Mouse (Mus musculus) embryonic stem cell, embryonic (primary cell): ENCODE data around the gene Myo1e.

ENCODE experiments used
- CTCF ChIA-PET, 4 experiments: fragments of 300-600 bp in 2 of 4; fragments of 350-600 bp in 2 of 4; sonication (Branson Sonifier 250); formaldehyde crosslinking; loops; one replicate each; lab custom pipeline; 2022; ENCODE audit warnings: inconsistent platforms in 2 of 4; lab: Charles Lee
- POLR2A ChIA-PET, 4 experiments: fragments of 300-600 bp in 2 of 4; fragments of 350-600 bp in 2 of 4; sonication (Branson Sonifier 250); formaldehyde crosslinking; loops; one replicate each; lab custom pipeline; 2022; ENCODE audit warnings: antibody characterized with exemption in 4 of 4, inconsistent platforms in 1 of 4; lab: Charles Lee

Myo1e gene

GRCm38 (mm10) chr9:70260324-70260841 is 53.2 kb downstream of the Myo1e start:
- POLR2A ChIA-PET = interaction anchor here in 3 of 4 experiments (0.5 to 8.0 kb wide), 9 partner anchors 9 to 1214 kb away, joined by 3 to 48 read pairs (median 4); partner anchors contain the start of gene Myo1e (in 1 of the 3)
- CTCF ChIA-PET = no interaction called here

GRCm38 (mm10) chr9:70261646-70262045 is 54.5 kb downstream of the Myo1e start:
- ChIA-PET POLR2A (interaction anchor here (0.5 to 8.0 kb wide), 8 partner anchors 11 to 155 kb away, joined by 3 to 48 read pairs (median 4); no protein-coding TSS in a partner anchor), CTCF (no interaction called here)

GRCm38 (mm10) chr9:70263134-70263533 is 56.0 kb downstream of the Myo1e start:
- CTCF ChIA-PET = no interaction called here
- POLR2A ChIA-PET = interaction anchor here in 2 of 4 experiments (0.6 to 1.9 kb wide), 5 partner anchors 10 to 230 kb away, joined by 3 to 5 read pairs (median 4); no protein-coding TSS in a partner anchor

GRCm38 (mm10) chr9:70263735-70264134 is 56.6 kb downstream of the Myo1e start:
- POLR2A ChIA-PET = interaction anchor here in 2 of 4 experiments (0.7 to 1.3 kb wide), 4 partner anchors 9 to 39 kb away, joined by 3 read pairs; no protein-coding TSS in a partner anchor
- CTCF ChIA-PET = no interaction called here

- CTCF ChIA-PET = no interaction called here
- POLR2A ChIA-PET = no interaction called here
These were observed 58.4 kb downstream of the Myo1e start for GRCm38 (mm10) chr9:70265513-70265912.

GRCm38 (mm10) chr9:70266186-70266585 is 59.0 kb downstream of the Myo1e start:
- CTCF ChIA-PET = no interaction called here

GRCm38 (mm10) chr9:70267108-70267507 is 60.0 kb downstream of the Myo1e start:
- POLR2A ChIA-PET = interaction anchor here in 2 of 4 experiments (0.6 to 5.7 kb wide), 6 partner anchors 9 to 892 kb away, joined by 3 to 30 read pairs (median 4); no protein-coding TSS in a partner anchor

More at GRCm38 (mm10) chr9:70266186-70266585, 59.0 kb downstream of the Myo1e start:
- POLR2A ChIA-PET = interaction anchor here in 1 of 4 experiments (1.7 kb wide), 1 partner anchor 11 kb away, joined by 5 read pairs; no protein-coding TSS in a partner anchor

GRCm38 (mm10) chr9:70269349-70269748 is 62.2 kb downstream of the Myo1e start:
- ChIA-PET CTCF (no interaction called here), POLR2A (interaction anchor here in 3 of 4 experiments (0.8 to 5.9 kb wide), 7 partner anchors 11 to 49 kb away, joined by 3 to 48 read pairs (median 4); no protein-coding TSS in a partner anchor)

More at GRCm38 (mm10) chr9:70267108-70267507, 60.0 kb downstream of the Myo1e start:
- CTCF ChIA-PET = no interaction called here

GRCm38 (mm10) chr9:70270468-70270867 is 63.3 kb downstream of the Myo1e start:
- ChIA-PET POLR2A (interaction anchor here in 3 of 4 experiments (0.7 to 5.9 kb wide), 12 partner anchors 9 to 166 kb away, joined by 3 to 48 read pairs (median 3); partner anchors contain the start of gene Myo1e (in 1 of the 3)), CTCF (no interaction called here)

- ChIA-PET POLR2A (interaction anchor here in 3 of 4 experiments (0.7 to 5.9 kb wide), 4 partner anchors 10 to 47 kb away, joined by 3 to 48 read pairs (median 16); no protein-coding TSS in a partner anchor), CTCF (no interaction called here)
These were observed 64.0 kb downstream of the Myo1e start for GRCm38 (mm10) chr9:70271137-70271536.

- POLR2A ChIA-PET = interaction anchor here in 3 of 4 experiments (0.6 to 5.9 kb wide), 4 partner anchors 8 to 14 kb away, joined by 3 to 48 read pairs (median 16); no protein-coding TSS in a partner anchor
- CTCF ChIA-PET = no interaction called here
These were observed 64.5 kb downstream of the Myo1e start for GRCm38 (mm10) chr9:70271631-70272030.

- ChIA-PET POLR2A (interaction anchor here in 3 of 4 experiments (0.6 to 5.9 kb wide), 8 partner anchors 15 to 268 kb away, joined by 3 to 48 read pairs (median 4); partner anchors contain the start of gene Sltm (in 1 of the 3)), CTCF (interaction anchor here in 1 of 4 experiments (0.6 kb wide), 1 partner anchor 37 kb away, joined by 4 read pairs; no protein-coding TSS in a partner anchor)
These were observed 66.9 kb downstream of the Myo1e start for GRCm38 (mm10) chr9:70274071-70274470.

- CTCF ChIA-PET = no interaction called here
- POLR2A ChIA-PET = interaction anchor here in 3 of 4 experiments (0.6 to 5.9 kb wide), 9 partner anchors 12 to 268 kb away, joined by 3 to 48 read pairs (median 4); partner anchors contain the start of gene Sltm (in 1 of the 3)
These were observed 67.3 kb downstream of the Myo1e start for GRCm38 (mm10) chr9:70274476-70274875.

- ChIA-PET POLR2A (interaction anchor here in 3 of 4 experiments (0.6 to 5.9 kb wide), 10 partner anchors 12 to 71 kb away, joined by 3 to 48 read pairs (median 4); no protein-coding TSS in a partner anchor), CTCF (no interaction called here)
These were observed 67.9 kb downstream of the Myo1e start for GRCm38 (mm10) chr9:70274887-70275555.

- POLR2A ChIA-PET = interaction anchor here in 3 of 4 experiments (0.6 to 2.4 kb wide), 20 partner anchors 10 to 540 kb away, joined by 3 to 8 read pairs (median 3); partner anchors contain the start of gene Myo1e (in 2 of the 3)
- CTCF ChIA-PET = interaction anchor here in 2 of 4 experiments (0.6 kb wide), 2 partner anchors 848 to 1003 kb away, joined by 3 read pairs; no protein-coding TSS in a partner anchor
These were observed 69.9 kb downstream of the Myo1e start for GRCm38 (mm10) chr9:70277076-70277475.

- ChIA-PET CTCF (interaction anchor here in 3 of 4 experiments (0.6 kb wide), 3 partner anchors 12 to 1003 kb away, joined by 3 to 4 read pairs (median 3); no protein-coding TSS in a partner anchor), POLR2A (interaction anchor here (0.6 to 2.4 kb wide), 21 partner anchors 11 to 539 kb away, joined by 3 to 8 read pairs (median 3); partner anchors contain the start of gene Myo1e (in 2 of the 4))
These were observed 70.4 kb downstream of the Myo1e start for GRCm38 (mm10) chr9:70277529-70277982.

GRCm38 (mm10) chr9:70281407-70281806 is 74.3 kb downstream of the Myo1e start:
- CTCF ChIA-PET = no interaction called here
- POLR2A ChIA-PET = interaction anchor here in 1 of 4 experiments (1.0 kb wide), 2 partner anchors 10 to 72 kb away, joined by 3 read pairs; no protein-coding TSS in a partner anchor

GRCm38 (mm10) chr9:70282107-70282506 is 75.0 kb downstream of the Myo1e start:
- CTCF ChIA-PET = no interaction called here
- POLR2A ChIA-PET = interaction anchor here in 1 of 4 experiments (1.0 kb wide), 1 partner anchor 72 kb away, joined by 3 read pairs; no protein-coding TSS in a partner anchor
